Mouse (Mus musculus) E14TG2a.4 (cell line): ENCODE measurements around the gene Efcab6.

ENCODE experiments used
- H3K27me3 ChIP-seq: 2 replicates; pipeline ENCODE4 v1.6.1; 2014; ENCODE audit warnings: low read length, control low read depth; ENCODE audit not compliant: insufficient read depth
- H3K36me3 ChIP-seq: 2 replicates; pipeline ENCODE4 v1.6.1; 2014; ENCODE audit warnings: low read length, control low read depth; ENCODE audit not compliant: insufficient read depth
- H3K4me1 ChIP-seq: replicated peaks from 2 replicates; pipeline ENCODE4 v1.6.1; 2014; ENCODE audit warnings: low read depth, low read length, control low read depth
- H3K4me3 ChIP-seq: replicated peaks from 2 replicates; pipeline ENCODE4 v1.5.1; 2014; ENCODE audit warnings: mild to moderate bottlenecking, low read length
- H3K9me3 ChIP-seq: 2 replicates; pipeline ENCODE4 v1.6.1; 2014; ENCODE audit warnings: low read length, control low read depth
- CTCF ChIP-seq: conservative IDR thresholded peaks from 2 replicates; pipeline ENCODE4 v1.5.1; 2014; ENCODE audit warnings: low read length
- NANOG ChIP-seq: IDR thresholded peaks from 2 replicates; pipeline ENCODE4 v1.6.1; 2014; ENCODE audit warnings: borderline replicate concordance, low read length, mixed read lengths
- POU5F1 ChIP-seq: IDR thresholded peaks from 2 replicates; pipeline ENCODE4 v1.6.1; 2014; ENCODE audit warnings: low read length, borderline replicate concordance

The Efcab6 gene

GRCm38 (mm10) chr15:83913028-83913714 lies 152.0 kb downstream of the Efcab6 start:
- peaks cover 9% of the 10 kb centered on the region; the same call in 1 of the 2 replicates for H3K4me1 ChIP-seq
- H3K36me3 ChIP-seq = no peaks in the 10 kb centered on the region
- no peak overlapping the region for H3K4me3 ChIP-seq
- no peaks in the 10 kb centered on the region for H3K9me3 ChIP-seq
- H3K27me3 ChIP-seq = peaks cover 15% of the 10 kb centered on the region
- no peak for TF ChIP-seq POU5F1
- TF ChIP-seq CTCF = no peak
- TF ChIP-seq NANOG = no peak

- no peaks in the 10 kb centered on the region for H3K36me3 ChIP-seq
- peaks cover 18% of the 10 kb centered on the region for H3K4me1 ChIP-seq
- H3K27me3 ChIP-seq = peaks cover 43% of the 10 kb centered on the region
- no peaks in the 10 kb centered on the region for H3K9me3 ChIP-seq
- TF ChIP-seq POU5F1 (no peak), CTCF (no peak), NANOG (no peak)
- no peak overlapping the region for H3K4me3 ChIP-seq
Observed at GRCm38 (mm10) chr15:83906472-83906871, 158.7 kb downstream of the Efcab6 start.

DNA sequence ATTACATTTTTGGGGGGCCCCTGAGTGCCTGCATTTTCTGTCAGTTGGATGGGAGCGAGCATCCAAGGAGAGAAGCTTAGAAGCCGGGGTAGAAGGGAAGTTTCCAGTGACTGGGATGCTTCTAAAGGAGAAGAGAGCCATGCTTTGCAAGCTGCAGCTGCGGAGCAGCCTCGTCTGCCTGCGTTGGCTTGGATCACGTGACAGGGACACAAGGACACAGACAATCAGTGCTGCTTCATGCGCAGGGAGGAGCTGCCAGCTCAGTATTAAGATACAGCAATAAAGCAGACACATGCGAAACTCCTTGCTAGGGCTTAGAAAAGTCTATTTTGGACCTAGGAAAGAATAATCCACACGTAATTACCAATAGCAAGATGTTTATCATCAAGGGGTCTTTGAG lies 167.9 kb downstream of the Efcab6 start:
- Histone ChIP-seq H3K4me3 (no peak overlapping the region), H3K4me1 (peaks cover 40% of the 10 kb centered on the region), H3K27me3 (peaks cover 28% of the 10 kb centered on the region), H3K36me3 (no peaks in the 10 kb centered on the region), H3K9me3 (no peaks in the 10 kb centered on the region)
- TF ChIP-seq NANOG = no peak
- TF ChIP-seq CTCF = no peak
- TF ChIP-seq POU5F1 = no peak

DNA sequence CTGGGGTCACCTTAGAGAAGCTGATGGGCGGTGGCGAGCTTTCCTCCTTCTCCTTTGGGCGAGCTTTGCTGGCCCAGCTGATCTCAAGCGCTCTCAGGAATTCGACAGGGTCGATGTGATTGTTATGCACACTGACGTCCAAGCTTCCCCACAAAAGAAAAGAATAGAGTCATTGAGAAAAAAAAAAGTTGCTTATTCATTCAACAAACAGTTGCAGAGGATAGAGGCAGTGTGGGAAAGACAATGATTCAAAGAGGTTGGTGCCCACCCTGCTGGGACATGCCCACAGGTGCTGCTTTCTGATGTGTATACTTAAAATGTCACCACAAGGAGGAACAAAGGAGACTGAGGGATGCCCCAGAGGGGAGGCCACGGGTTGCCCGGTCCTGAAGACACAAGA lies 169.2 kb downstream of the Efcab6 start:
- peaks cover 18% of the 10 kb centered on the region for H3K27me3 ChIP-seq
- H3K9me3 ChIP-seq = no peaks in the 10 kb centered on the region
- TF ChIP-seq POU5F1 (peak; percentile 46; the same call in 1 of the 2 replicates), NANOG (no peak)
- H3K4me3 ChIP-seq = no peak overlapping the region
- H3K4me1 ChIP-seq = peaks cover 29% of the 10 kb centered on the region
- no peaks in the 10 kb centered on the region for H3K36me3 ChIP-seq

GRCm38 (mm10) chr15:83894261-83894660 lies 170.9 kb downstream of the Efcab6 start:
- peaks cover 10% of the 10 kb centered on the region for H3K27me3 ChIP-seq
- H3K4me3 ChIP-seq = no peak overlapping the region
- H3K4me1 ChIP-seq = peaks cover 28% of the 10 kb centered on the region
- no peaks in the 10 kb centered on the region for H3K36me3 ChIP-seq
- H3K9me3 ChIP-seq = no peaks in the 10 kb centered on the region
- TF ChIP-seq POU5F1 (no peak), NANOG (no peak), CTCF (no peak)

DNA sequence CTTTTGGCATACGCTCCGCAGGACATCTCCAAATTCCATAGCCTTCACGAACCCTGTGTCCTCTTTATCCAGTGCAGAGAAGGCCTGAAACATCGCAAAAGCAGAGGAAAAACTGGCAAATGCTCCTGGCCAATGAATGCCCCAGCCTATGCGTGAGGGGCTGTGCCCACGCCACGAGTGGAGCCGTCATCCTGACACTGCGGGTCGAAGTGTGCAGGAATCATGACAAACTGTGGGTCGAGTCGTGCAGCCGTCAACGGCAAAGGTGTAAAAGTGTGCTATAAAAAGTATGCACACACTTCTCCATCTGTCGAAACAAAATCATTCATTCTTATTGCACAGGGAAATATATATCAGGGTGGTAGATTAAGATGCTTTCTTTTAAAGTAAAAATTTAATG lies 172.3 kb downstream of the Efcab6 start:
- TF ChIP-seq CTCF = no peak
- H3K27me3 ChIP-seq = peaks cover 9% of the 10 kb centered on the region
- peaks cover 23% of the 10 kb centered on the region for H3K4me1 ChIP-seq
- H3K4me3 ChIP-seq = no peak overlapping the region
- no peaks in the 10 kb centered on the region for H3K36me3 ChIP-seq
- H3K9me3 ChIP-seq = no peaks in the 10 kb centered on the region

- Histone ChIP-seq H3K27me3 (peaks cover 5% of the 10 kb centered on the region; the same call in 1 of the 2 replicates), H3K36me3 (no peaks in the 10 kb centered on the region), H3K4me1 (peaks cover 32% of the 10 kb centered on the region), H3K9me3 (no peaks in the 10 kb centered on the region), H3K4me3 (no peak overlapping the region)
- TF ChIP-seq CTCF (no peak), NANOG (no peak), POU5F1 (no peak)
Observed at GRCm38 (mm10) chr15:83884291-83884690, 180.9 kb downstream of the Efcab6 start.

DNA sequence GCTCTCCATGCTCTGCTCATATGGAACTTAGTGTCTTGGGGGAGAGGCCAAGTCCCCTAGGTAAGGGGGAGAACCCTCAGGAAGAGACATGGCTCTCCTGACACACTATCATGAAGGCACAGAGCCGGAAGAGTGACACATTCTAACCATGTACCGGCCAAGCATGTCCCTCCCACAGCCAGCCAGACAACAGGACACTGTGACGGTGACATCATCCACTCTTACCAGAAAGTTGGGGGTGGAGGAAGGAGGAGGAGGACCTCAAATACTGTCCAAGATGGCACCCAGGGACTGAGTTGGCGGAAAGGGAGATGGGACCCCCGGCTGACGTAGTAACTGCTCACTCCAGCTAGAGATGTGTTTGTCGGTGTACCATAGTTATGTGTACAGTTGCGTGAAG lies 181.4 kb downstream of the Efcab6 start:
- no peak for TF ChIP-seq NANOG
- no peak for TF ChIP-seq POU5F1
- TF ChIP-seq CTCF = no peak
- Histone ChIP-seq H3K27me3 (peaks cover 5% of the 10 kb centered on the region; the same call in 1 of the 2 replicates), H3K36me3 (no peaks in the 10 kb centered on the region), H3K4me3 (no peak overlapping the region), H3K4me1 (peaks cover 33% of the 10 kb centered on the region), H3K9me3 (no peaks in the 10 kb centered on the region)

GRCm38 (mm10) chr15:83879845-83880244 lies 185.3 kb downstream of the Efcab6 start:
- H3K27me3 ChIP-seq = no peaks in the 10 kb centered on the region
- H3K9me3 ChIP-seq = no peaks in the 10 kb centered on the region
- H3K4me3 ChIP-seq = no peak overlapping the region
- no peaks in the 10 kb centered on the region for H3K36me3 ChIP-seq
- TF ChIP-seq POU5F1 = no peak
- no peak for TF ChIP-seq CTCF
- TF ChIP-seq NANOG = no peak
- peaks cover 26% of the 10 kb centered on the region for H3K4me1 ChIP-seq
